Mouse (Mus musculus) midbrain, postnatal 0 days (tissue): ENCODE results near the gene Mical2. TPM values are rescaled to one million over a fixed set of nuclear protein-coding genes. Genes with fewer than 3 reads are reported as not detected.

Experiments
- ATAC-seq: fragments of 200-750 bp; cut with Nextera tagmentation; 2 replicates; pipeline ENCODE4 v1.8.0; 2017; ENCODE audit warnings: moderate number of reproducible peaks, mild to moderate bottlenecking, moderate TSS enrichment, moderate library complexity; ENCODE audit not compliant: low FRiP score
- DNase-seq: peaks from one replicate; pipeline ENCODE4 v3.0.0-alpha.2; 2015; ENCODE audit warnings: low spot score
- H3K27ac ChIP-seq: fragments of 300-500 bp; sonication (generic); 2 replicates; pipeline ENCODE4 v1.5.1; 2014; ENCODE audit warnings: low read depth, mild to moderate bottlenecking, low read length, mixed read lengths
- H3K27me3 ChIP-seq: fragments of 300-500 bp; sonication (generic); 2 replicates; pipeline ENCODE4 v1.6.1; 2014; ENCODE audit warnings: low read length, control low read depth, mixed read lengths; ENCODE audit not compliant: insufficient read depth
- H3K36me3 ChIP-seq: fragments of 300-500 bp; sonication (generic); 2 replicates; pipeline ENCODE4 v1.6.1; 2014; ENCODE audit warnings: low read length, control low read depth, mixed read lengths; ENCODE audit not compliant: insufficient read depth
- H3K4me1 ChIP-seq: fragments of 300-500 bp; sonication (generic); 2 replicates; pipeline ENCODE4 v1.6.1; 2014; ENCODE audit warnings: mild to moderate bottlenecking, control low read depth, antibody characterized with exemption, low read length, mixed read lengths; ENCODE audit not compliant: insufficient read depth
- H3K4me2 ChIP-seq: fragments of 300-500 bp; sonication (generic); 2 replicates; pipeline ENCODE4 v1.6.1; 2014; ENCODE audit warnings: low read depth, mild to moderate bottlenecking, low read length, mixed read lengths; ENCODE audit not compliant: poor library complexity, severe bottlenecking
- H3K4me3 ChIP-seq: fragments of 300-500 bp; sonication (generic); 2 replicates; pipeline ENCODE4 v1.5.1; 2014; ENCODE audit warnings: low read depth, mild to moderate bottlenecking, low read length, moderate library complexity
- H3K9ac ChIP-seq: fragments of 300-500 bp; sonication (generic); replicated peaks from 2 replicates; pipeline ENCODE4 v1.6.1; 2014; ENCODE audit warnings: mild to moderate bottlenecking, low read length, moderate library complexity, mixed read lengths; ENCODE audit not compliant: poor library complexity, severe bottlenecking
- H3K9me3 ChIP-seq: fragments of 300-500 bp; sonication (generic); 2 replicates; pipeline ENCODE4 v1.6.1; 2016; ENCODE audit warnings: low read length, control low read depth
- CTCF ChIP-seq: IDR thresholded peaks from 2 replicates; pipeline ENCODE4 v1.5.1; 2016; ENCODE audit warnings: antibody characterized with exemption, mild to moderate bottlenecking
- WGBS: fragments of 180-500 bp; shearing (Covaris S2); extraction: QIAGEN DNeasy Blood & Tissue Kit; methylation state at CpG from one replicate; pipeline ENCODE4 v1.1.7; 2014; 5-methylcytosine and 5-hydroxymethylcytosine counted together
- polyA plus RNA-seq: library from polyadenylated mRNA; unstranded; fragments of >200 nt; fragmentation: Nextera tagmentation; extraction: Ambion mirVana; gene quantifications from 2 replicates; pipeline ENCODE4 v1.2.1, GENCODE M21; 2015
- total RNA-seq: library from RNA; depleted of rRNA; stranded (reverse); fragments of >200 nt; gene quantifications from 2 replicates; pipeline ENCODE4 v1.2.3, GENCODE M21; 2014

Gene Mical2
- total and polyA plus RNA-seq, 2 experiments from 2014 or later: 6.2 to 11.0 TPM

DNA sequence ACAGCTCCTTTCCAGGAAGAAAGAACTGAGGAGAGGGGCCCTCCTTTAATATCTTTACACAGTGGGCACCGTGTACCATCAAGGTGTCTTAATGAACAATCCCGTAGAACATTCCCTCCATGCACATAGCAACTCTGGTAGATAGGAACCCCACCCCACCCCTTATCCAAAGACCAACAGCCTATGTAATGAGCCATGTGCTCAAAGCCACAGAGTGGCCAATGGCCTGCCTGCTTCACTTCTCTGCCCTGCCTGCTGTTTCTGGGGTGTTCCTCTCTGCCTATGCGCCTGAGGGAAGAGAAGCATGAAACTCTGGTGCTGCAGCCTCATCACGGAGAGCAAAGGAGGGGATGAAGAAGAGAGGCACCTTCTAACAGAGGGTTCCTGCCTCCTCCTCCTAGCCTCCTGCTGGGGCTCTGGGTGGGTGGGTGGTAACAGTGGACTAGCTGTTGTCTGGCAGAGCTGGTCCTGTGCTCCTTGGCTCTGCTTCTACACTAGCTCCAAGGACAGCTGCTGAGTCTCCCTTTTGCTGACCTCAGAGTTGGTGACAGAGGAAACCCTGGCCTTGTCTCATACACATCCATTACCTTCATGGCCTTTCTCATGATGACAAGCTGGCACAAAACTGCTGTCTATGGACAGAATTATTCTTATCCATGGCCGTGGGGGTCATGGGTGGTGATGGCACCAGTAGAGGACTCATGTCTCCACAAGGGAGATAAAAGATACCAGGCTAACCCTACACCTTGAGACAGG, 62.9 kb downstream of the Mical2 start:
- no peaks in the 10 kb centered on the region for H3K4me1 ChIP-seq
- no peaks in the 10 kb centered on the region for H3K27me3 ChIP-seq
- no peak for TF ChIP-seq CTCF
- DNase-seq: no peak
- H3K9ac ChIP-seq: no peak overlapping the region
- 92% methylated on average over 5 of the region's 5 CpGs for WGBS
- H3K36me3 ChIP-seq: no peaks in the 10 kb centered on the region
- H3K4me2 ChIP-seq: no peak overlapping the region
- no peaks in the 10 kb centered on the region for H3K9me3 ChIP-seq
- no peak overlapping the region for H3K27ac ChIP-seq
- no peak for ATAC-seq
- no peak overlapping the region for H3K4me3 ChIP-seq

DNA sequence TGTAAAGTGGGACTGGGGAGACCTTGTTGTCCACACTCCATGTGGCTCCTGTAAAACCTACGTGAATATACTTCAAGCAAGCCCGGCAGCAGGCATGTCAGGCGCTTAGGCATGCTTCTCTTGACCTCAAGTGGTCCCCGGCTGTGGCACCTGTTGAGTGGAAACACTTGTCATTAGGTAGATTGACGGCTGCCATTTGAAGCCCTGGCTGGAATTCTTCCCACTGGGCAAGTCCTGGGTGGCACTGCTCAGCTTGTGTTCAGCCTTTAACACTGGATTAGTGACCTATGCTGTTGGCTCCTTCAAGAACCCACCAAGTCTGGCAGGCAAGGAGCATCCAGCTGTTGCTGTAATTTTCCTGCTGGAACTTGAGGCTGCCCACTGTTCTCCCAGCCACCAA, 63.9 kb downstream of the Mical2 start:
- Histone ChIP-seq H3K4me2 (no peak overlapping the region), H3K4me3 (no peak overlapping the region), H3K9ac (no peak overlapping the region), H3K9me3 (no peaks in the 10 kb centered on the region), H3K27me3 (no peaks in the 10 kb centered on the region), H3K27ac (no peak overlapping the region), H3K4me1 (no peaks in the 10 kb centered on the region), H3K36me3 (no peaks in the 10 kb centered on the region)
- ATAC-seq (no peak), DNase-seq (no peak)
- TF ChIP-seq CTCF: no peak
- WGBS: 65% methylated on average over 5 of the region's 5 CpGs

DNA sequence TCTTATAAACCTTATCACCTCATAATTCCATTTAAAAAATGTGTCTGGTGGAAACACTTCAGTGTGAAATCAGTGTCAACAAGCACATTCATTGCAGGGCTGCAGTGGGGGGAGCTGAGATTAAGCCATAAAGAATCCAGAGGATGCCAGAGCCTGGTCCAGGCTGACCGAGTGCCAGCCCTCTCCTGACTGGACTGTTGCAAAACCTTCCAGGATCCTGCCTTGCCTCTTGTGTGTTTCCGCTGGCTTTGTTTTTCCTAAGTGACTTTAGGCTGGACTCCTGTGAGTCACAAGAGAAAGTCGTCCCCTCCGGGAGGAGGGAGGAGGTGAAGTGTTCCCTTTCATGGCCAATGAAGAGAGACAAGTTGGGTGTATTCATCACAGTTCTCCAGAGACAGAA, 64.3 kb downstream of the Mical2 start:
- Histone ChIP-seq H3K4me1 (no peaks in the 10 kb centered on the region), H3K27ac (no peak overlapping the region), H3K27me3 (no peaks in the 10 kb centered on the region), H3K4me3 (no peak overlapping the region), H3K36me3 (no peaks in the 10 kb centered on the region), H3K9me3 (no peaks in the 10 kb centered on the region), H3K4me2 (no peak overlapping the region), H3K9ac (no peak overlapping the region)
- ATAC-seq: no peak
- TF ChIP-seq CTCF: no peak
- DNase-seq: no peak
- 38% methylated on average over 4 of the region's 4 CpGs for WGBS

DNA sequence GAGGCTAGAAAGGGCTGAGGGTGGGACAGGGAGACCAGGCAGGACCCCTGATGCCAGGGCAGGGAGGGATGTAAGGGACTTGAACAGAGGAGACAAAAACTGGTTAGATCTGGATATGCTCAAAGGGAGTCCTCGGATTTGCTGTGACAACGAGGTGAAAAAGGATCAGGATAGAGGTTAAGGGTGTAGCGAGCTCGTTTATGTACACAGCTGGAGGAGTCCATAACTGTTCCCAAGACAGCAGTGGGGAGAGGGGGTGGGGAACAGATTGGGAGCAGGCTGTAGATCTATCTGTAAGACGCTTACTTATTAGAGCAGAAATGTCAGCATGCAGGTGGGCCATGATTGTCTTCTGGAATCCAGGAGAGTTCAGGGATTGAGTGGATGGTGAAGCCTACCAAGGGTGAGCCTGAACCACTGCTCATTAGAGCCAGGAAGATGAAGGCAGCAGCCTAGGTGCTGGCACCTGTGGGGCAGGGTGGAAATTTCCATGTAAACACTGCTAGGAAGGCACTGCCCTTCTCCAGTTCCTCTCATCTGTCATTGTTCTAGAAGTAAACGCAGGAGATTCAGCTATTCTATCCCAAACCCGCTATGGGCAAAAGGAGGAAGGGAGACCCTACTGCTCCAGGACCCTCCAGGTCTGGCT, 67.9 kb downstream of the Mical2 start:
- H3K36me3 ChIP-seq: no peaks in the 10 kb centered on the region
- WGBS: 73% methylated on average over 7 of the region's 7 CpGs

DNA sequence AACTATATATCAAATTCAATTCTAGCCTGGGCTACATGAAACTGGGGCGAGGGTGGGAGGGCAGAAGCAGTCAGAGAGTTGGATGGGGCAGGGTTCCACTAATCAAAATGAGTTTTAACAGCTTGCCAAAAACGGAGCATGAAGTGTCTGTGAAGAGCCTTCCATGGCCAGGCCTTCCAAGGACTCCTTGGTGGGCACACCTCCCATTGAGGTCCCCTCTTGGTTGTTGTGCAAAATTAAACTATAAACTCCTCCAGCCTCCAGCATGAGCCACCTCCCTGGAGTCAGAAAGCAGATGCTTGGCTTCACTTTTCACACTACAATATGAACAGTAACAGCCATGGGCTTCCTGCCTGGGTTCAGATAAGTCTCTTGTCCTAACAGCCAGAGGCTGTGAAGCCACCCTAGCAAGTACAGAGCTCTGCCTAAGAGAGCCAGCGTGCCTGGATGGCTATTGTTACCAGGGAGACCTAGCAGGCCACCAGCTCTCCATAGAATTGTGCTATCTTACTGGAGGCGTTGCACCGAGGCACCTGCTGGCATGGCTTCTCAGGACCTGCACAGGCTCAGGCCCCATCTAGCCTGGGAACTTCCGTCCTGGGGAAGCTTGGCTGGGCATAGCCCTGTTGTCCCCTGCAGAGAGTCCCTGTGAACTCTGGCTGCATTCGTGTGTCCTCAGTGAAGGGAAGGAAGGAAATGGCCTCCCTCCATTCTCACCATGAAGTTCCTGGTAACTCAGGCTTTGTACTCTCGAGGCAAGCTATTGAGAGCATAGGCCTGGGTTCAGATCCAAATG, 70.0 kb downstream of the Mical2 start:
- Histone ChIP-seq H3K4me2 (no peak overlapping the region), H3K9me3 (no peaks in the 10 kb centered on the region), H3K36me3 (no peaks in the 10 kb centered on the region), H3K4me1 (no peaks in the 10 kb centered on the region), H3K4me3 (no peak overlapping the region), H3K9ac (no peak overlapping the region), H3K27me3 (no peaks in the 10 kb centered on the region), H3K27ac (no peak overlapping the region)
- no peak for DNase-seq
- no peak for ATAC-seq
- WGBS: 57% methylated on average over 8 of the region's 8 CpGs
- no peak for TF ChIP-seq CTCF

More for the DNA sequence above, 67.9 kb downstream of the Mical2 start:
- Histone ChIP-seq H3K4me3 (no peak overlapping the region), H3K9me3 (no peaks in the 10 kb centered on the region), H3K9ac (no peak overlapping the region), H3K4me1 (no peaks in the 10 kb centered on the region), H3K4me2 (no peak overlapping the region), H3K27me3 (no peaks in the 10 kb centered on the region), H3K27ac (no peak overlapping the region)
- no peak for DNase-seq
- ATAC-seq: no peak
- no peak for TF ChIP-seq CTCF

DNA sequence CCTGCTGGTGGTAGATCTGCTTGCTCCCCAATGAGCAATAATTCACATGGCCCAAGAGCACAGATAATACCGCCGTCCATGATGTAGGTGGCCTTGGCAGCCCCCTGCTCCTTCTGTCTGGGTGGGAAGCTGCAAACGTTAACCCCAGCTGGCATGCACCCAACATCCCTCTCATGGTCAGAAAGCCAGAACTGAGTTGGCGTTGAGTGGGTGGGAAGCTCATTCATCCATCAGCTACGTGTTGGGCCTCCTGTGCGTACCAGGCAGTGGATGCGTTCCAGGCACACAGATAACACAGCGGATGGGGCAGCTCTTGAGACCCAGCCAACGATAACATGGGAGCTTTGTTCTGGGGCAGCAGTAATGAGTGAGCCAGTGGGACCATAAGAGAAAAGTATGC, 72.4 kb downstream of the Mical2 start:
- Histone ChIP-seq H3K9ac (no peak overlapping the region), H3K4me1 (no peaks in the 10 kb centered on the region), H3K36me3 (no peaks in the 10 kb centered on the region), H3K4me2 (no peak overlapping the region), H3K27me3 (no peaks in the 10 kb centered on the region), H3K4me3 (no peak overlapping the region), H3K27ac (no peak overlapping the region), H3K9me3 (no peaks in the 10 kb centered on the region)
- 75% methylated on average over 9 of the region's 9 CpGs for WGBS
- DNase-seq: peak; percentile 66
- TF ChIP-seq CTCF: no peak
- ATAC-seq: no peak
